Mouse (Mus musculus): Measurements from ENCODE around the gene Csf2rb2.
"Not testable (repeated sequence)": the region's sequence is repeated elsewhere in the genome, so short reads cannot be mapped to it uniquely, and the experiment has no call there.

Csf2rb2 gene

DNA sequence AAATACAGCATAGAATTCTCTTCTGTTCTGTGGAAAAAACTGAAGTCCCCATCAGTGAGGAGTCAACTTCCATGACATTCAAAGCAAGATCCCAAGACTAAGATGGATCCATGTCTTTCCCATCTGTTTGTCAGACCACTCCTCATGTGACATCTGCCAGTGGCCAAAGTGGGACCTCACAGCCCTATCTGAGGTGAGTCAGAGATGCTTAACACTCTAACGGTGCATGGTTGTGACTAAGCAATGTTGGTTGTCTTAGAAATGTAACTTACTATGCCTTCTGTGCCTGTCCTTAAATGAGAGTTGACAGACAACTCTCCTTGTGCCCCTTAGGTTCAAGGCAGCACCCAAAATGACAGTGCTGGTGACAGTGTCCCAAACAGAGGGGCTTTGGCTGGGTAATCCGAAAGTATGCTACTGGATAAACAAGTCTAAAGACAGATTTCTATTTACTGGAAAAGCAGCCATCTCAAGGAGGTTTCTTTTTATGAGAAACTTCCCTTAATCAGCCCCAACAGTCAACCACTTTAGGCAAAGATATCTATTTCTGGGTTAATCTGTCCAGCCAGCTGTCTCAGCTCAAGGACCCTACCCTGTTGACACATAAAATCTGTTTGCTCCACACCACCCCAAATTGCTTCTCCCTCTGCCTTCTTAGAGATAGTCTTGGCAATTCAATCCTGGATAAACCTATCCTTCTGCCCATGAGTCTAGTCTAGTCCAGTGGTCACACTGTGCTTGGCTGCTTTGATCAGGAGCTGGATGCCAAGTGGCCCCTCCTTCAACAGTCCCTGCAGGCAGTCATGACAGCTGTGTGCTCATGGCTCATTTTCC, 13.0 kb upstream of the Csf2rb2 start:
- DNase-seq (ENCODE audit: low spot score): not testable (repeated sequence)

DNA sequence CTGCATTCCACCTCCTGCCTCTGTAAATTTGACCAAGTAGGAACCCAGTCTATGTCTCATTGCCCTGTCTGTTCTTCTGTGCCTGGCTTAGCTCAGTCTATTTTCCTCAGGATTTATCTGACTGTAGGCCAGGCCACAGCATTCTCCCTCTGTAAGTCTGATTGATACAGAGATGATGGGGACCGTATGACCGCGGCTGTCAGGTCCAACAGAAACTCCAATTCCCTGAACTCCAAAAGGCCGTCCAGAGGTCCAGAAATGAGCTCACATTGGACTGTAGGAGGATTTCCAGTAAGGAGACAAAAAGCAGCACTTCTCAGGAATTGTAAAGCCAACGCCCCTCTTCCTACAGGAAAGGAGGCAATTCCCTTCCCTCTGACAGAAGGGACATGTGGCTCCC, 8.1 kb upstream of the Csf2rb2 start:
- DNase-seq (ENCODE audit: low spot score): not testable (repeated sequence)

DNA sequence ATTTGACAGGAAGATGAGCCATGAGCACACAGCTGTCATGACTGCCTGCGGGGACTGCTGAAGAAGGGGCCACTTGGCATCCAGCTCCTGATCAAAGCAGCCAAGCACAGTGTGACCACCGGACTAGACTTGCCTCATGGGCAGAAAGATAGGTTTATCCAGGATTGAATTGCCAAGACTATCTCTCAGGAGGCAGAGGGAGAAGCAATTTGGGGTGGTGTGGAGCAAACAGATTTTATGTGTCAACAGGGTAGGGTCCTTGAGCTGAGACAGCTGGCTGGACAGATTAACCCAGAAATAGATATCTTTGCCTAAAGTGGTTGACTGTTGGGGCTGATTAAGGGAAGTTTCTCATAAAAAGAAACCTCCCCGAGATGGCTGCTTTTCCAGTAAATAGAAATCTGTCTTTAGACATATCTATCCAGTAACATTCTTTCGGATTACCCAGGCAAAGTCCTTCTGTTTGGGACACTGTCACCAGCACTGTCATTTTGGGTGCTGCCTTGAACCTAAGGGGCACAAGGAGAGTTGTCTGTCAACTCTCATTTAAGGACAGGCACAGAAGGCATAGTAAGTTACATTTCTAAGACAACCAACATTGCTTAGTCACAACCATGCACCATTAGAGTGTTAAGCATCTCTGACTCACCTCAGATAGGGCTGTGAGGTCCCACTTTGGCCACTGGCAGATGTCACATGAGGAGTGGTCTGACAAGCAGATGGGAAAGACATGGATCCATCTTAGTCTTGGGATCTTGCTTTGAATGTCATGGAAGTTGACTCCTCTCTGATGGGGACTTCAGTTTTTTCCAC, 7.1 kb upstream of the Csf2rb2 start:
- not testable (repeated sequence) for DNase-seq (ENCODE audit: low spot score)

DNA sequence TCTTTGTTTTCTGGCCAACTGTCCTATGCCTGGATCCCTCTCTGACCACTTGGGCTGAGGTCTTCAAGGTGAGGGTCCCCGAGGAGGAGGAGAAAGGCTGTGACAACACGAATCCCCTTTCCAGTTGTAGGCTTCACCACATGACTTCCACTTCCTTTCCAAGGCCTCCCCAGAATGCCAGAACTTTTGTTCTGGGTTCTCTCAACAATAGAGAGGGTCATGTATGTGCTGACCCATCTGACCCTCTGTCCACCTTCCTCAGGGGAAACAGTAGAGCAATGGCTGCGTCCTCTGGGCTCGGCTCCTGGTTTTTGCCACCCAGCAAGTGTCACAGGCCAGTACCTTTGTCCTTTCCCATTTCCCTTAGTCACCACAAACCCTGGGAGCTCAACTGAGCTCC, 5.5 kb upstream of the Csf2rb2 start:
- DNase-seq (ENCODE audit: low spot score): no peak

DNA sequence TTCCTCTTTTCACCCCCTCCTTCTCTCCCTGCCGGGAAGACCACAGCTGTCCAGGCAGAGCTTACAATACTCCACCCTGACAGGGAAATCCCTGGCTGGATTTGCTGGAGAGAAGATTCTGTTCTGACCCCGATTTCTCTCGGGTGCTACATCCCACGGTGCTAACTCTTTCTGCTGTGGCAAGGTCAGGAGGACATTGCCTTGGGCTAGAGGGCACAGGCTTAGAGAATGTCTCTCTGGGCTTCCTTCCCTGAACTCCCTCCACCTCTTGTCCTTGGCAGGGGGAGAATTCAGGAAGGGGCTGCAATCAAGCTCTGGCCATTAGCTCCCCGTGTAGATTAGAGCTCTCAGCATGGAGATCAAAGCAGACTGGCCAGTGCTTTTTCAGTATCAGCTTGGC, 4.3 kb upstream of the Csf2rb2 start:
- DNase-seq (ENCODE audit: low spot score): no peak

DNA sequence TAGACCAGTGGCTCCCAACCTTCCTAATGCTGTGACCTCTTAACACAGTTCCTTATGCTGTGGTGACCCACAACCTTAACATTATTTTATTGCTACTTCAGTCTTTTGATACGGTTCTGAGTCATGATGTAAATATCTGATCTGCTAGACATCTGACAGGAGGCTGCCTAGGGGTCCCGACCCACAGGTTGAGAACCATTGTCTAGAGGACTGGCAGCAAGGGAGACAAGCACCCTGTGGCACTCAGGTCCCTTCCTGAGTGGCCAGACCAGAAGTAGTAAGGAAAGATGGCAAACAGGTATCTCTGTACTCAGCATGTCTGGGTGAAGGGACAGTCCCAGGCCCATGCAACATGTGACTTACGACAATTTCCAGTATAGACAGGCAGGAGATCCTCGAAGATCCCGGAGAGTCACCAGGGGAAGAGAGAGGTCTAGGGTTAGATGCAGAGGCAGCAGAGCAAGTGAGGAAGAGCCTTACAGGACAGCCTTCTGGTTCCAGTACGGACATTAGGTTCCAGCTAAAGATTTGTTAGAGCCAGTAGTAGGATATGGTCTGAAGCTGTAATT, 1.8 kb downstream of the Csf2rb2 start:
- no peak for DNase-seq (ENCODE audit: low spot score)

DNA sequence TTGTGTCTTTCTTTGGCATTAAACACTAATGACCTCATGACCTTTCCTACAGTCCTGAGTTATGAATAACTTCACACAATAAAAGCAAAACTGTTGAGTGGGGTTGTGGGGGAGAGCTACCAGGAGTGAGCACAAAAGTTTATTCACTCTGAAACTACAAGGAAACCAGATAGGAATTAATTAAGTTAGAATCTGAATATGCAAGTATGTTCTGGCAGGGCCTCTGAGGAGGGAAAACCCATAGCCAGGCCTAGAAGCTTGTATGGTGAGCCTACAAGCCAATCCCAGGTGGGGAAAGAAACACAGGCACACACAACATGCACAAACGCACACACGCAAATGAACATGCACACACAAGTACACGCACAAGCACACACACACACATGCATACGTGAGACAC, 2.8 kb downstream of the Csf2rb2 start:
- no peak for DNase-seq (ENCODE audit: low spot score)

DNA sequence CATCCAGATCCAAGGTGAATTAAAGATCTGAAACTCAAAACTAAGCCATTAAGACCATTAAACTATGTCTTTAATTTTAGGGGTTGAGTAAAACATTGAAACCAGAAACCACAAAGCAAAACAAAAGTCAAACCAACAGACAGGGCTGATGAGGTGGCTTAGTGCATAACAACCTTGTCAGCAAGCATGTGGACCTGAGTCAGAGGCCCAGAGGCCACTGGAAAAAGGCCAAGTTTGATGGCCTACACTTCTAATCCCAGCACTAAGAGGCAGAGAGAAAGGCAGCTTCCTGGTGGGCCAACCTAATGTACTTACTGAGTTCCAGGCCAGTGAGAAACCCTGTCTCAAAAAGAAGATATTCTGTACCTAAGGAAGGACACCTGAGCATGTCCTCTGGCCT, 4.7 kb downstream of the Csf2rb2 start:
- no peak for DNase-seq (ENCODE audit: low spot score)

DNA sequence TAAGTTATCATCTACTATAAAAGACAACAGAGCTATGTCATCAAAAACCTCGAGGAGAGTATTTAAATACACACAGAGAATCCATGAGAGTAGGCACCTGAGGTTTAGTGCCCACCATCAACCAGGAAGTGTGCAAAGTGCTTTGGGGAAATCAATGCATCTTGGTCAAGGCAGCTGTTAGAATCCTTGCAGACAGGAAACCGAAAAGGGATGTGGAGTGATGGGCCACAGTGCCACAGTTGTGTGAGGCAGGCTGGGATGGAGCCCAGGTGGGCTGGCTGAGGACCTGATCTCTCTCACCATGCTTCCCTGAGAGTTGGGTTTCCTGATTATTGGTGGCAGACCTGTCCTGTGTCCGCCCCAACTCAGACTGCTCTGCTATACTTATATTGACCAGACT, 5.9 kb downstream of the Csf2rb2 start:
- DNase-seq (ENCODE audit: low spot score): no peak

DNA sequence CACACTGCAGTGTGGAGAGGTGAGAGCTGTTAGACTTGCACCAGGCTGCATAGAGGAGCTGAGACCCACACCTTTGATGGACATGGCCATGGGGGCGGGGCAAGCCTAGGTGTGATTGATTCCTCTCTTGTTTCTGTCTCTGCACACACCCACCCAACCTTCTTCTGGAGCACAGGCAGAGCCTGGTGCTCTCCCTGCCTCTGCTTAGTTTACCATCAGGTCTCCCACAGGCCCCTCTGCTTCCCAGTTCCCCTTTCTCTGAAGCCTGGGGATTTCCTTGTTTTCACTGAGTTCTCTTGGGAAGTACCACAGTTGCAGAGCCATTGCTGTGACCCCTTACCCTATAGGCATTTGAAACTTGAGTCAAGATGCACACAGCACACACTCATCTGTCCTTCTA, 7.0 kb downstream of the Csf2rb2 start:
- DNase-seq (ENCODE audit: low spot score): no peak

DNA sequence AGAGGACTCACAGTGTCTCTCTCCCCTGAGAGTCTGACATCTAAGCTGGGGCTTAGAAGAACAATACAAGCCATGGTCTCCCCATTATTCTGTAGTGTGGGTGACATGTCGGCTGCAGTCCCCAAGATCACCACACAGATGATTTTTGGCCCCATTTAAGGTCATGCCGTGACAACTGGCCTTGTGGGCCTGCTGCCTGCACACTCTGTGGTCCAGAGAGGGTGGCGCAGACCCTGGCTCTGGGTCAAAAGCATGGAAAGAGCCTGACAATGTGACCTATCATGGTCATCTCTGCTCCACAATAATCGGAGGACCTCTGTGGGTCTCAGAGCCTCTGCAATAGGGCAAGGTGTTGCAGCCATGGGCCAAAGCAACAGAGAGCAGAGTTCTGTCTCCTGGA, 11.8 kb downstream of the Csf2rb2 start:
- no peak for DNase-seq (ENCODE audit: low spot score)

DNA sequence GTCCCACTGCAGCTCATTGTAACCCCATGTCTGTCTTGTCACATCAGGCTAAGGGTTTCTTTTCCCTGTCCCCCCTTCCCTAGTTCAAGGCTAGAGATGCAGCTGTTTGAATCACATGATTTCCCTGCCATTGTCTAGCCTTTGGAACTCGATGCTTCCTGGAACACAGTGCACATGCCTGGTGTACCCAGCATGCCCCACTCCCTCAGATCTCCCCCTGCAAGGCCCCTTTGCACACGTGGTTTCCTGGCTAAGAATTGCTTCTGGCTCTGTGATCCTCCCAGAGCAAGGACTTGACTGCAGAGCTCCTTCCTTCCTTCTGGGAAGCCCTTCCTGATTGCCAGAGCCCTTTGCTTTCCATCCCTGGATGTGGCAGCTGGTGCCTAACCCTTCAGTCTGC, 12.3 kb downstream of the Csf2rb2 start:
- not testable (repeated sequence) for DNase-seq (ENCODE audit: low spot score)

DNA sequence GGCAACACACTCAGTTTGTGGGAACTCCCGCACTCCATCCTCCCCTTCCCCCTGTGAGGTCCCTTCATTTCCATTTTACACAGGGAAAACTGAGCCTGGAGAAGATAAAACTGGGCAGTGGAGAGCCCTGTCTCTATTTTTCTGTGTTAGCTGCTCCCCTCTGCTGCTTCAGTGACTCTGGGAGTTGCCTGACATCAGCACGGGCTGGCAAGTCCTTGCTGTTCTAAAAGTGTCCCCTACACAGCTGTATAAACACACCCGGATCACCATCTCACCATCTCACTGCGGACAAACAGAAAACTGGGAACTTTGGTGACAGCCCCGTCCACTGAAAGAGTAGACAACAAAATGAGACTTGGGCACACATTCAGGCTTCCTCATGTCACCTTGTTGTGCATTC, 15.7 kb downstream of the Csf2rb2 start:
- not testable (repeated sequence) for DNase-seq (ENCODE audit: low spot score)

DNA sequence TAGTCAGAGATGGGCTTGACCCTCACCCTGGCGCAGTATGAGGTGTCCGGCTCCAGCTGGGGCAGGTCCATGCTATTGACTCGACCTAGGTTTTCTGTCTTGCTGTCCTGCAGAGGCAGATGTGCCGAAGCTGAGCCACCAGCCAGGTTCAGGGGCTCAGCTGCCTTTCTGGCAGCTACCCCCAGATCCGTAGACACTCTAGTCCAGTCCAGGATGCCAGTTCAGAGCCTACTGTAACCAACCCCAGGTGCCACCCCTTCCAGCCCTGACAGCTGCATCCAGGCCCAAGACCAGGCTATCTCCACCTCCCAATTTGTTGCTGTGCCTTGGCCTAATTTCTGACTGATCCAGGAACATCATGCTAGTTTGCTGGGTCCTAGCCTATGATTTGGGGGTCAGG, 17.6 kb downstream of the Csf2rb2 start:
- no peak for DNase-seq (ENCODE audit: low spot score)

DNA sequence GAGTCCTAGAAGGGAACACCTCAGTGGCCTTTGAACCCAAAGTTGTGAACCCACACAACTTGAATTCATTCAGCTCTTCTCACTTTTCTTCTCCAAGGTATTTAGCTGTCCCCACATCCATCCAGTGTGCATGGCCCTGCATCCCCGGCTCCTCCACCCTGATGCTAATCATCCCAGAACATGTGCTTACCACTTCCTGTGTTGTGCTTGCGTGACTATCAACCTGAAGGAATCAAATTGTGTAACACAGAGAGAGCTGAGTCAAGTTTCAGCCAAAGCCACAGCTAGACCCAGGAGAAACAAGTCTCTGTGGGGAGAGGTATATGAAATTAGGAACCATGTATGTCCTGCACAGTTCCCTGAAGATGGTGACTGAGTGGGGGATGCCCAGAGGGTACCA, 27.2 kb downstream of the Csf2rb2 start:
- DNase-seq (ENCODE audit: low spot score): no peak

DNA sequence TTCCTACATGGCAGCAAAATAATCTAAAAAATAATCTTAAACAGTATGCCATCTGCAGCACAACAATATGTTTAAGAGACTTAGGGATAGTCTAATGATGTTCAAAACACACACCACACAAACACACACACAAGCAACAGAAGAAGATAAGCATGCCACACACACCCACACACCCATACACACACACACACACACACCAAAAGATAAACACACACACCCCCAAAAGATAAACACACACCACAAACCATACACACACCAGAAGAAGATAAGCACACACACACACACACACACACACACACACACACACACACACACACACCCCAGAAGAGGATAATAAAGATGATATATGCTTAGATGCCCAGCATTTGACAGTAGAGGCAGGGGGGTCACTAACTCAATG, 34.3 kb downstream of the Csf2rb2 start:
- no peak for DNase-seq (ENCODE audit: low spot score)

DNA sequence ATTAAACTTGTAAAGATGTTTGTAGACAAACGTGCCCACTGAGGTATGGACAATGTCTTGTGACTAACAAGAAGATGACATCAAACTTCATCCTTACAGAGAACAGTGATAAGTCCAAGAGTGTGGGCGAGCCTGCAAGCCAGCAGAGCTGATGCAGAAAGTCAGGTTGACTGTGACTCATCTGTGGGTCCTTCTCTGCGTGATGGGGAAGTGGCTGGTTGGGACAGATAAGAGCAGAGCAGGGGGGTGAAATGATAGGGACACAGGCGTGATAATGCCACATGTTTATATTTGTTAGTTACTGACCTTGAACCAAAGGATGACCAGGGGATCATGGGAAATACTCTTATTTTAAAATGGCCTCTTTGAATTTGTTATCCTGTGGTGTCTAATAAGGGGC, 37.7 kb downstream of the Csf2rb2 start:
- no peak for DNase-seq (ENCODE audit: low spot score)

DNA sequence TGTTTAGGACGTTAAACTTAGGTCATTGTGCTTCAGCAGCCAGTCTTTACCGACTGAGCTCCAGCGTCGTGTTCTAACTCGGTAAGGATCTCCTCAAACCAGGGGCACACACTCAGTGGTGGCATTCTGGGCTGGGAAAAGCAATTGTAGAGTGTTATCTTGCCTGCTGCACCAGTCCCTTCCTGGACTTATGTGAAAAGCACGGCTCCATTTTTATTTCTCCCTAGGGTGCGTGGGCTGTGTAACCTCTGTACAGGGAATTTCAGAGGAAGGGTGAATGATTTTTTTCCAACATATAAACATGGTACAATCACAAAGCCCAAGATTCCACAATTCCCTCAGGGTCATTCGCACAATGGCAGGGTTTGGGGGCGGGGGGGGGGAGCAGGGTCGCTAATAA, 38.1 kb downstream of the Csf2rb2 start:
- DNase-seq (ENCODE audit: low spot score): no peak

DNA sequence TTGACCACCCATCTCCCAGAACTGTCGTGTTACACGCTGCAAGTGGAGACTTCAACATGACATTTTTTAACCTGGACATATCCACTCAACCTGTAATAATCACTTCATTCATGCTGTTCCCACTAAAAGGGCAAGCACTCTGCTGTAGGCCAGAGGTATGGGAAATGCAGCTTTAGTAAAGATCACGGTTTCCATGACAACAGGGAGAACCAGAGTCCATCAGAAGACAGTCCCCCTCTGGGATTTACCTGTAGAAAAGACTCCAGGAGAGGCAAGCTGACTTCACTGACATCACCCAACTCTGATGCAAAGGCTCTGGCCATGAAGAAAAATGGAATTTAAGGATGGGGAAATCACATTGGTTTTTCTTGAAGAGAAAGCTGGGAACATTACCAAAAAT, 42.2 kb downstream of the Csf2rb2 start:
- no peak for DNase-seq (ENCODE audit: low spot score)

DNA sequence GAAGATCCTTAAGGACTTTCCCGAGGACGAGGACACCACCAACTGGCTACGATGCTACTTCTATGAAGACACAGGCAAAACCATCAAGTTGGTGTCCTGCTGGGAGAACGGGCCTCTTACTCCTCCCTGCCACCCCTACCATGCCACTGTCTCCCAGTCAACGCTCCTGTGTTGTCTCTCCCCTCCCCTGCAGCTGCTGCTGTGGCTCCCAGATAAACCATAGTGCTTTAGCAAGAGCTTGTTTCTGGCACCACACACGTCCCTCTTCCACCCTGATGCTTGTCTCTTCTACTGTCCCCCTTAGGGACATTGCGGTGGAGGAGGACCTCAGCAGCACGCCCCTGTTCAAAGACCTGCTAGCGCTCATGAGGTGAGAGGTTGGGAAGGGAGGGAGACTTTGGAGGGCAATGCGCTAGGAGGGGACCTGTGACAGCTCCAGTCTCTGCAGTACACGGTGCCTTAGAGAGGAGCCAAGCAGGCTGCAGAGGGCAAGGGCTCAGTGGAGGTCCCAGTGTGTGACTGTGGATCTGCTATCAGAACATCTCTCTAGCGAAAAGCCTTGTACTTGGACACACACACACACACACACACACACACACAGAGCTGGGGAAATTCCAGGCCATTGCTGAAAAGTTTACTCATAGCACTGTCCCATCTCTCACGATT, 44.7 kb downstream of the Csf2rb2 start:
- DNase-seq (ENCODE audit: low spot score): no peak

DNA sequence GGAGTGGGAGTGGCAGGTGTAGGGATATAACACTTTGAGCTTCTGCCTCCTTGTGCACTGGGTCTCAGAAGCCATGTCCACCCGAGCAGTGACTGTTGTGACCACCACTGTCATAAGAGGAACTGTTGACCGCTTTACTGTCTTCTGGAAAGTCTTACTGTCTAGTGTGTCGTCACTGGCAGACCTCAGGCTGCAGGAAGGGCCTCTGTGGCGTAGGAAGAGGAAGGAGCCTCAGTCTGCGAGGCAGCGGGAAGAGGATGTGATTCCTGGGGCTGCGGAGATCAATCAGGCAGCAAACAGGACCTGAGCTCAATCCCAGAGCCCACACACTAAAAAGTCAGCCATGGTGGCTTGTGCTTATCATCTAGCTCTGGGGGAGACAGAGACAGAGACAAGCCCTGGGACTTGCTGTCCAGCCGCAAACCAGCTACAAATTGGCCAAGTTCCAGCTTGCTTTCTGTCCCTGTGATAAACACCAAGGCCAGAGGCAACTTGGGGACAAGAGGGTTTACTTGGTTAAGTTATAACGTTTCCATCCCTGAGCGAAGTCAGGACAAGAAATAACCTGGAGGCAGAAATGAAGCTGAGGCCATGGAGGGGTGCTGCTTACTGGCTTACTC, 47.2 kb downstream of the Csf2rb2 start:
- no peak for DNase-seq (ENCODE audit: low spot score)
